Mouse (Mus musculus) layer of hippocampus, adult 2 months (tissue): ENCODE measurements around the gene Vash2. TPM values are rescaled to one million over a fixed set of nuclear protein-coding genes. Genes with fewer than 3 reads are reported as not detected.

Experiments
- DNase-seq, 2 experiments: peaks; one replicate each; pipeline ENCODE4 v3.0.0; 2022; ENCODE audit warnings: low spot score in 2 of 2
- H3K27ac ChIP-seq: fragments of 200-600 bp; 2 replicates; pipeline ENCODE4 v1.8.1; 2022
- H3K4me3 ChIP-seq: fragments of 200-600 bp; 2 replicates; pipeline ENCODE4 v1.8.1; 2022; ENCODE audit warnings: mild to moderate bottlenecking
- CTCF ChIP-seq: fragments of 200-600 bp; conservative IDR thresholded peaks from 2 replicates; pipeline ENCODE4 v1.8.1; 2022; ENCODE audit warnings: antibody characterized with exemption, mild to moderate bottlenecking, moderate library complexity
- total RNA-seq, 2 experiments: library from RNA; stranded (reverse); gene quantifications; 2 replicates each; pipeline ENCODE4 v1.2.3; 2021

Gene Vash2
- total RNA-seq, 2 experiments from 2014 or later: 1.6 to 1.7 TPM

GRCm38 (mm10) chr1:190998027-190998426 is 18.9 kb upstream of the Vash2 start:
- Histone ChIP-seq H3K4me3 (no peak overlapping the region), H3K27ac (no peak overlapping the region)
- DNase-seq: no peak
- no peak for TF ChIP-seq CTCF

- no peak for DNase-seq
- Histone ChIP-seq H3K27ac (no peak overlapping the region), H3K4me3 (no peak overlapping the region)
- peak; percentile 71 for TF ChIP-seq CTCF
Observed at GRCm38 (mm10) chr1:190996346-190996877, 17.3 kb upstream of the Vash2 start.

- Histone ChIP-seq H3K4me3 (no peak overlapping the region), H3K27ac (no peak overlapping the region)
- DNase-seq: peak in 1 of 2 experiments; percentile 43
- TF ChIP-seq CTCF: no peak
Observed at GRCm38 (mm10) chr1:190995548-190995947, 16.5 kb upstream of the Vash2 start.

GRCm38 (mm10) chr1:190989437-190990082 is 10.5 kb upstream of the Vash2 start:
- Histone ChIP-seq H3K4me3 (no peak overlapping the region), H3K27ac (no peak overlapping the region)
- peak; percentile 58 for TF ChIP-seq CTCF
- DNase-seq: no peak

- Histone ChIP-seq H3K4me3 (no peak overlapping the region), H3K27ac (no peak overlapping the region)
- DNase-seq: no peak
- TF ChIP-seq CTCF: no peak
Observed at GRCm38 (mm10) chr1:190981412-190981811, 2.3 kb upstream of the Vash2 start.

GRCm38 (mm10) chr1:190980470-190980869 is 1.4 kb upstream of the Vash2 start:
- no peak for DNase-seq
- no peak overlapping the region for H3K27ac ChIP-seq
- H3K4me3 ChIP-seq: no peak overlapping the region
- TF ChIP-seq CTCF: no peak

- no peak for TF ChIP-seq CTCF
- DNase-seq: peak in 1 of 2 experiments; percentile 13
- Histone ChIP-seq H3K4me3 (peak overlapping the region; percentile 55), H3K27ac (no peak overlapping the region)
Observed at GRCm38 (mm10) chr1:190978511-190979073, 504 bp downstream of the Vash2 start.

- TF ChIP-seq CTCF: no peak
- no peak for DNase-seq
- Histone ChIP-seq H3K4me3 (peak overlapping the region; percentile 55), H3K27ac (no peak overlapping the region)
Observed at GRCm38 (mm10) chr1:190978001-190978400, 1.1 kb downstream of the Vash2 start.

GRCm38 (mm10) chr1:190976887-190977573 is 2.1 kb downstream of the Vash2 start:
- H3K4me3 ChIP-seq: no peak overlapping the region
- no peak overlapping the region for H3K27ac ChIP-seq
- DNase-seq: no peak
- no peak for TF ChIP-seq CTCF

GRCm38 (mm10) chr1:190974833-190975232 is 4.3 kb downstream of the Vash2 start:
- Histone ChIP-seq H3K4me3 (no peak overlapping the region), H3K27ac (no peak overlapping the region)
- TF ChIP-seq CTCF: no peak
- DNase-seq: no peak

GRCm38 (mm10) chr1:190974191-190974590 is 4.9 kb downstream of the Vash2 start:
- Histone ChIP-seq H3K4me3 (no peak overlapping the region), H3K27ac (no peak overlapping the region)
- TF ChIP-seq CTCF: no peak
- DNase-seq: no peak

GRCm38 (mm10) chr1:190972612-190973192 is 6.4 kb downstream of the Vash2 start:
- TF ChIP-seq CTCF: no peak
- Histone ChIP-seq H3K4me3 (no peak overlapping the region), H3K27ac (no peak overlapping the region)
- no peak for DNase-seq
